Mouse (Mus musculus) Muller cell, postnatal 12 days (primary cell): Measurements from ENCODE around the gene Pafah1b3.

Source experiments
- DNase-seq: peaks from one replicate; pipeline ENCODE4 v3.0.0-alpha.2; 2015; ENCODE audit errors: inconsistent ontology term

Pafah1b3 gene

GRCm38 (mm10) chr7:25281734-25282601 is 15.8 kb downstream of the Pafah1b3 start:
- DNase-seq: peak; percentile 99

- DNase-seq: no peak
These were observed 16.5 kb downstream of the Pafah1b3 start for GRCm38 (mm10) chr7:25281166-25281733.

- peak; percentile 84 for DNase-seq
These were observed 17.7 kb downstream of the Pafah1b3 start for GRCm38 (mm10) chr7:25279861-25280791.

- DNase-seq: peak; percentile 100
These were observed 18.5 kb downstream of the Pafah1b3 start for GRCm38 (mm10) chr7:25279076-25279860.

- DNase-seq: peak; percentile 88
These were observed 19.3 kb downstream of the Pafah1b3 start for GRCm38 (mm10) chr7:25278341-25279075.

GRCm38 (mm10) chr7:25277998-25278340 is 19.8 kb downstream of the Pafah1b3 start:
- DNase-seq: no peak

GRCm38 (mm10) chr7:25277405-25277804 is 20.4 kb downstream of the Pafah1b3 start:
- DNase-seq: no peak

GRCm38 (mm10) chr7:25275555-25276298 is 22.1 kb downstream of the Pafah1b3 start:
- peak; percentile 83 for DNase-seq

- no peak for DNase-seq
These were observed 22.8 kb downstream of the Pafah1b3 start for GRCm38 (mm10) chr7:25274996-25275395.

- DNase-seq: peak; percentile 43
These were observed 23.2 kb downstream of the Pafah1b3 start for GRCm38 (mm10) chr7:25274571-25274970.

- DNase-seq: no peak
These were observed 24.2 kb downstream of the Pafah1b3 start for GRCm38 (mm10) chr7:25273259-25274241.

- no peak for DNase-seq
These were observed 25.1 kb downstream of the Pafah1b3 start for GRCm38 (mm10) chr7:25272445-25273258.

GRCm38 (mm10) chr7:25271651-25272444 is 25.9 kb downstream of the Pafah1b3 start:
- no peak for DNase-seq

- no peak for DNase-seq
These were observed 26.8 kb downstream of the Pafah1b3 start for GRCm38 (mm10) chr7:25270652-25271633.

GRCm38 (mm10) chr7:25269545-25270271 is 28.1 kb downstream of the Pafah1b3 start:
- no peak for DNase-seq
